Mouse (Mus musculus): ENCODE data around the gene Olfr698. TPM values are rescaled to one million over a fixed set of nuclear protein-coding genes. Genes with fewer than 3 reads are reported as not detected.
"Not testable (repeated sequence)": the region's sequence is repeated elsewhere in the genome, so short reads cannot be mapped to it uniquely, and the experiment has no call there.

The Olfr698 gene
- total RNA-seq (2021): not detected
- long read RNA-seq, experiment 1: 0 reads
- long read RNA-seq, experiment 2: 0 reads

GRCm38 (mm10) chr7:106755297-106755696 is at the start of gene Olfr698:
TSS of gene Olfr698 (minus strand) at chr7:106755397.
- intact Hi-C loops (cut with DNase I): no loop called here

GRCm38 (mm10) chr7:106793098-106793497 is 37.9 kb upstream of the Olfr698 start, which contains the start of gene Olfr699:
TSS of gene Olfr699 (minus strand) at chr7:106793198.
- no peak for DNase-seq (ENCODE audit: low spot score in 2 of 2)

More at GRCm38 (mm10) chr7:106755297-106755696, at the start of gene Olfr698:
- no peak for DNase-seq (ENCODE audit: low spot score in 2 of 2)

GRCm38 (mm10) chr7:106788330-106788729 is 33.1 kb upstream of the Olfr698 start:
- intact Hi-C loops (cut with DNase I): no loop called here

More at GRCm38 (mm10) chr7:106793098-106793497, 37.9 kb upstream of the Olfr698 start, which contains the start of gene Olfr699:
- intact Hi-C loops (cut with DNase I): no loop called here

GRCm38 (mm10) chr7:106761008-106761407 is 5.8 kb upstream of the Olfr698 start:
- intact Hi-C loops (cut with DNase I); DNase-seq (ENCODE audit: low spot score in 2 of 2): not testable (repeated sequence)

More at GRCm38 (mm10) chr7:106788330-106788729, 33.1 kb upstream of the Olfr698 start:
- no peak for DNase-seq (ENCODE audit: low spot score in 2 of 2)

- DNase-seq (ENCODE audit: low spot score in 2 of 2): no peak
- intact Hi-C loops (cut with DNase I): no loop called here
Measured at GRCm38 (mm10) chr7:106758800-106759199, 3.6 kb upstream of the Olfr698 start.

GRCm38 (mm10) chr7:106745811-106746210 is 9.4 kb downstream of the Olfr698 start:
- DNase-seq (ENCODE audit: low spot score in 2 of 2): no peak
- intact Hi-C loops (cut with DNase I): no loop called here

- intact Hi-C loops (cut with DNase I): no loop called here
Measured at GRCm38 (mm10) chr7:106742343-106742742, 12.9 kb downstream of the Olfr698 start, which contains the start of gene Olfr697. TSS of gene Olfr697 (minus strand) at chr7:106742443.

GRCm38 (mm10) chr7:106737028-106737427 is 18.2 kb downstream of the Olfr698 start:
- DNase-seq (ENCODE audit: low spot score in 2 of 2): no peak
- intact Hi-C loops (cut with DNase I): no loop called here

More at GRCm38 (mm10) chr7:106742343-106742742, 12.9 kb downstream of the Olfr698 start, which contains the start of gene Olfr697:
- DNase-seq (ENCODE audit: low spot score in 2 of 2): no peak

- intact Hi-C loops (cut with DNase I): no loop called here
- no peak for DNase-seq (ENCODE audit: low spot score in 2 of 2)
Measured at GRCm38 (mm10) chr7:106733717-106734116, 21.5 kb downstream of the Olfr698 start.

- DNase-seq (ENCODE audit: low spot score in 2 of 2); intact Hi-C loops (cut with DNase I): not testable (repeated sequence)
Measured at GRCm38 (mm10) chr7:106725654-106726053, 29.5 kb downstream of the Olfr698 start.

GRCm38 (mm10) chr7:106716296-106716695 is 38.9 kb downstream of the Olfr698 start, which contains the start of gene Olfr695:
TSS of gene Olfr695 (minus strand) at chr7:106716396.
- intact Hi-C loops (cut with DNase I): no loop called here
- no peak for DNase-seq (ENCODE audit: low spot score in 2 of 2)

- intact Hi-C loops (cut with DNase I): no loop called here
- no peak for DNase-seq (ENCODE audit: low spot score in 2 of 2)
Measured at GRCm38 (mm10) chr7:106711463-106711862, 43.7 kb downstream of the Olfr698 start.

GRCm38 (mm10) chr7:106707705-106708104 is 47.5 kb downstream of the Olfr698 start:
- intact Hi-C loops (cut with DNase I); DNase-seq (ENCODE audit: low spot score in 2 of 2): not testable (repeated sequence)

Other genes with a start within 250 kb of the Olfr698 start
- gene Olfr693, start 74.8 kb downstream of the Olfr698 start, total RNA-seq (2021): not detected
- not detected for gene Olfr694, start 63.6 kb downstream of the Olfr698 start, total RNA-seq (2021)
- gene Olfr695, start 39.0 kb downstream of the Olfr698 start, total RNA-seq (2021): not detected
- not detected for gene Olfr697, start 13.0 kb downstream of the Olfr698 start, total RNA-seq (2021)
- not detected for gene Olfr699, start 37.8 kb upstream of the Olfr698 start, total RNA-seq (2021)
- not detected for gene Olfr700, start 53.4 kb upstream of the Olfr698 start, total RNA-seq (2021)
- gene Olfr701, start 58.7 kb upstream of the Olfr698 start, total RNA-seq (2021): not detected
- gene Olfr702, start 78.5 kb upstream of the Olfr698 start, total RNA-seq (2021): not detected
- not detected for gene Olfr703, start 88.0 kb upstream of the Olfr698 start, total RNA-seq (2021)
- gene Olfr704, start 107.8 kb upstream of the Olfr698 start, total RNA-seq (2021): not detected
- not detected for gene Olfr705, start 121.5 kb upstream of the Olfr698 start, total RNA-seq (2021)
- gene Olfr706, start 132.8 kb upstream of the Olfr698 start, total RNA-seq (2021): not detected
- gene Olfr707, start 145.8 kb upstream of the Olfr698 start, total RNA-seq (2021): not detected
- gene Olfr1532-ps1, start 152.6 kb upstream of the Olfr698 start, total RNA-seq (2021): not detected
- not detected for gene Olfr709-ps1, start 176.8 kb upstream of the Olfr698 start, total RNA-seq (2021)
- gene Olfr710, start 192.9 kb upstream of the Olfr698 start, total RNA-seq (2021): not detected
- gene Olfr6, start 208.5 kb upstream of the Olfr698 start, total RNA-seq (2021): not detected
- not detected for gene Olfr711, start 220.1 kb upstream of the Olfr698 start, total RNA-seq (2021)